Mouse (Mus musculus) olfactory bulb, adult 2 months (tissue): Measurements from ENCODE around the gene Cmtm7. TPM values are rescaled to one million over a fixed set of nuclear protein-coding genes. Genes with fewer than 3 reads are reported as not detected.

Experiments
- H3K27ac ChIP-seq: fragments of 200-500 bp; 2 replicates; pipeline ENCODE4 v1.5.1; 2012; ENCODE audit warnings: low read depth, low read length; ENCODE audit not compliant: insufficient read depth
- H3K4me1 ChIP-seq: fragments of 200-500 bp; 2 replicates; pipeline ENCODE4 v1.6.1; 2012; ENCODE audit warnings: low read length; ENCODE audit not compliant: control insufficient read depth, insufficient read depth
- H3K4me3 ChIP-seq: fragments of 200-500 bp; 2 replicates; pipeline ENCODE4 v1.5.1; 2012; ENCODE audit warnings: mild to moderate bottlenecking, low read depth, low read length, moderate library complexity; ENCODE audit not compliant: insufficient read depth
- CTCF ChIP-seq: fragments of 200-500 bp; IDR thresholded peaks from 2 replicates; pipeline ENCODE4 v1.5.1; 2012; ENCODE audit warnings: low read depth, mild to moderate bottlenecking, low read length, moderate library complexity; ENCODE audit not compliant: insufficient read depth
- POLR2A ChIP-seq: fragments of 200-500 bp; IDR thresholded peaks from 2 replicates; pipeline ENCODE4 v1.6.1; 2012; ENCODE audit warnings: mild to moderate bottlenecking, low read depth, low read length, moderate library complexity; ENCODE audit not compliant: insufficient read depth
- WGBS: fragments of 180-500 bp; shearing (Covaris S2); methylation state at CpG from one replicate; pipeline ENCODE4 v1.1.7; 2018; 5-methylcytosine and 5-hydroxymethylcytosine counted together
- polyA plus RNA-seq: library from polyadenylated mRNA; stranded (reverse); fragments of >200 nt; gene quantifications from 2 replicates; pipeline ENCODE4 v1.2.4, GENCODE M21; 2012; ENCODE audit warnings: low replicate concordance; ENCODE audit not compliant: missing spikeins, insufficient read depth, insufficient read length

Gene Cmtm7
- polyA plus RNA-seq = not detected in 2 replicates

DNA sequence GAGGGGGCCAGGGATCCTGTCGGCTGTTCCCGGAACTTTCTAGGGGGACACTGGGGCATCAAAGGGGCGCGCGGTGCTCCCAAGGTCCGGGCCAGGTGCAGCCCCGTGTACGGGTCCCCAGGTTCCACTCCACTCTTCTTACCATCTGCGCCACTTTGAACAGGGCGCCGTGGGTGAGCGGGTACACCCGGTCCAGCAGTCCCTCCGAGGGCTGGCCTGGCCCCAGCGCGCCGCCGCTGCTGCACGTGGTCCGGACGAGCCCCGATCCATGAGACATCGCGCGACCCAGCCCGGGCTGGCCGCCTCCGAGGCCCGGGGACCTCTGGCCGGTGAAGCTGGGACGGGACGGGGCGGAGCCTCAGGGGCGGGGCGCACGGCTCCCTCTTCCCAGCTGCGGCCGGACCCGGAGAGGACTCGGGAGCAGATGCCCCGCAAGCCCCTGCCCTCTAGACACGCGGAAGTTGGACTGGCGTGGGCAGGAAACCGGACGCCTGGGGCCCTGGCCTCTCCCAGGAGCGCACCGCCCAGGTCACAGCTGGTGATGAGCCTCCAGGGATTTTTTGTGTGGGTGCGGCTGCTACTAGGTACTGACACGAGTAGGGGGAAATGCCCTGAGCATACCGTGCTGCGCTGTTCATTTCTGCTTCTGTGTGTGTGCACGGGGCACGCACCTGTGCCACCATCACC, at the start of gene Cmtm7:
Cmtm7 (minus strand) TSS at position 331 of the 687 bp plus-strand sequence.
- TF ChIP-seq CTCF (peak; percentile 2; the same call in 1 of the 2 replicates), POLR2A (no peak)
- H3K27ac ChIP-seq = no peak within 1 kb of the TSS; the same call in 1 of the 2 replicates

DNA sequence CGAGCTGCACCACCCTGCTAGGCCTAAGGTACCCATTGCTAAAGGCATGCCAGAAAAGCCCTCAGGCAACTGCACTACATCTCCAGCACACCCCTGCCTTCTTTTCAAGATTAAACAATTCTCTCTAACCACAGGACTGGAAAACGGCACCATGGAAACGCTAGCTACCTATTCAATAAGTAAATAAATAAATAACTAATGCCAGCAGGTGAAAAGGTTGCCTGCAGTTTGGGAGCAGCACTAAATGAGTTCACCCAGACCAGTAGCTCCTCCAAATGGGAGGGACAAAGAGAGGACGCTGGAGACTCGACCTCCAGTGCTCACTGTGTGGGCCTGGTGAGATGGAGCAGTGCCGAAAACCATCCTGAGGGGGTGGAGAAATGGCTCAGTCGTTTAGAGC, 48.7 kb upstream of the Cmtm7 start:
- WGBS = 24% methylated on average over 7 of the region's 7 CpGs
- H3K4me3 ChIP-seq = no peak overlapping the region
- no peaks in the 10 kb centered on the region for H3K4me1 ChIP-seq
- no peak for TF ChIP-seq POLR2A
- TF ChIP-seq CTCF = no peak
- H3K27ac ChIP-seq = no peak overlapping the region

More for the DNA sequence above, at the start of gene Cmtm7:
- Histone ChIP-seq H3K4me1 (peaks cover 12% of the 10 kb centered on the region), H3K4me3 (peak within 1 kb of the TSS; percentile 48)
- WGBS = 3% methylated on average over 54 of the region's 54 CpGs

DNA sequence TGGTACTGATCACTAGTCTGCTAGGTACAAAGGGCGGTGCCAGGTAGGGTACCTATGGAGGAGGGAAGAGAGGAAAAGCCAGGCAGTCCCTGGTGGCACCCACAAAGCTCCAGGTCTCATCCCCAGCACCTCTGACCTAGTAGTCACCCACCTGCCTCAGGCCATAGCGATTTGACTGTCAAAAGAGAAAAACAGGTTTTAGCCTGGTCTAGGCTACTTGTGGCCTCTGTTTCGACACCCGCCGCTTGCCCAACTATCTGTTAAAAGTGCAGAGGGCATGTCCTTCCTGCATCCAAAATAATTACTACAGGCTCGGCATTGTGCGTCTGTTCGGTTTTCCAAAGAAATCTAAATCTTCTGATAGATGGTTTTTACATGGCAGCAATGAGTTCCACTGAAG, 48.0 kb upstream of the Cmtm7 start:
- TF ChIP-seq POLR2A = no peak
- Histone ChIP-seq H3K4me1 (no peaks in the 10 kb centered on the region), H3K27ac (no peak overlapping the region), H3K4me3 (no peak overlapping the region)
- 95% methylated on average over 8 of the region's 8 CpGs for WGBS

DNA sequence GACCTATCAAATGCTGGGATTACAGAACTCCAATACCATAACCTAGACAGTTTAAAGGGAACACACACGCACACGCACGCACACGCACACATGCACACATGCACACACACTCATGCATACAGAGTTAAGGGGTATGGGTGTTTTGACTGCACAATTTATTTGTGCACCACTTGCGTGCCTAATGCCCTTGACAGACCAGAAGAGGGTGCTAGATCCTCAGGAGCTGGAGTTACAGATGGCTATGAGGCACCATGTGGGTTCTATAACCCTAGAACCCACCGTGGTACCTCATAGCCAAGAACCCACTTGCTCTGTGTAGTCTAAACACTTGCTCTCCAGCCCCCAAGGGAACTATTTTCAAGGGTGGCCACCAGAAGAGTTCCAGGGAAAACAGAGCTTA, 46.7 kb upstream of the Cmtm7 start:
- H3K27ac ChIP-seq = no peak overlapping the region
- no peak for TF ChIP-seq CTCF
- no peak for TF ChIP-seq POLR2A
- 97% methylated on average over 6 of the region's 6 CpGs for WGBS
- no peaks in the 10 kb centered on the region for H3K4me1 ChIP-seq
- no peak overlapping the region for H3K4me3 ChIP-seq

DNA sequence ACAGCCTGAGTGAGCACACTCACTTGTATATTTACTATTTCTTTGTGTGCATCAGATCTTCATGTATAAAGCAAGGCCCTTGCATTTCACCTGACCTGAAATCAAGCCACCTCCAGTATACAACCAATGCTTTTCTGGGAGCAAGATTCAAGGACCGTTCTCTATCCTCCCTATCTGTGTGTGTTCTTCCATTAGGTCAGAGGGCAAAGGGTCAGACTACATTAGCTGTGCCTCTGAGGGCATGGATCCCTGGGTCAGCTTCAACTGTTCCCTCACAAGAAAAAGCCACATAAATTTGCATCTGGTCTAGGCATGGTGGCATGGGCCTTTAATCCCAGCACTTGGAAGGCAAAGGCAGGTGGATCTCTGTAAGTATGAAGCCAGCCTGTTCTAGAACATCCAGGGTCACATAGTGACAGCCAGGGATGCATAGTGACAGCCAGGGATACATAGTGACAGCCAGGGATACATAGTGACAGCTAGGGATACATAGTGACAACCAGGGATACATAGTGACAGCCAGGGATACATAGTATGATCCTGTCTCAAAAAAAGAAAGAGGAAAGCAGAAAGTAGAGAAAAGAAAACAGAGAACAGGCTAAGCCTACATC, 45.7 kb upstream of the Cmtm7 start:
- TF ChIP-seq POLR2A (no peak), CTCF (no peak)
- WGBS = 100% methylated on average over 1 of the region's 1 CpGs
- H3K4me1 ChIP-seq = no peaks in the 10 kb centered on the region
- no peak overlapping the region for H3K4me3 ChIP-seq
- no peak overlapping the region for H3K27ac ChIP-seq

DNA sequence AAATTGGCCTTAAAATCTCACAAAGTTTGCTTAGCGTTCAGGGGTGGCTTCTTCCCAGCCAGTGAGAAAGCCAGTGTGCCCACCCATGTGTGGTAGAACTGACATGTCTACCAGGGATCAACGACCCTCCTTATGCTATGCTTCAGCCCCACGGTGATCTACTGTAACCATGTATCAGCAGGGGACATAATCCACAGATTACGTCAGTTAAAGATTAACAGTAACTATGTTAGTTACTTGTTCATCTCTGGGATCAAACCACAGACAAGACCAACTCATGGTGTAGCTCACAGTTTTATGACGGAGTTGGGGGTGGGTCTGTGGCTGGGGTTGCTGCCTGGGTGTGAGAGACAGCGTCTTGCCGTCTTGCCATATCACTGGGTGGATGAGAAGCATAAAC, 42.5 kb upstream of the Cmtm7 start:
- H3K4me1 ChIP-seq = no peaks in the 10 kb centered on the region
- H3K27ac ChIP-seq = no peak overlapping the region
- 95% methylated on average over 7 of the region's 7 CpGs for WGBS
- no peak for TF ChIP-seq POLR2A
- no peak for TF ChIP-seq CTCF
- H3K4me3 ChIP-seq = no peak overlapping the region

DNA sequence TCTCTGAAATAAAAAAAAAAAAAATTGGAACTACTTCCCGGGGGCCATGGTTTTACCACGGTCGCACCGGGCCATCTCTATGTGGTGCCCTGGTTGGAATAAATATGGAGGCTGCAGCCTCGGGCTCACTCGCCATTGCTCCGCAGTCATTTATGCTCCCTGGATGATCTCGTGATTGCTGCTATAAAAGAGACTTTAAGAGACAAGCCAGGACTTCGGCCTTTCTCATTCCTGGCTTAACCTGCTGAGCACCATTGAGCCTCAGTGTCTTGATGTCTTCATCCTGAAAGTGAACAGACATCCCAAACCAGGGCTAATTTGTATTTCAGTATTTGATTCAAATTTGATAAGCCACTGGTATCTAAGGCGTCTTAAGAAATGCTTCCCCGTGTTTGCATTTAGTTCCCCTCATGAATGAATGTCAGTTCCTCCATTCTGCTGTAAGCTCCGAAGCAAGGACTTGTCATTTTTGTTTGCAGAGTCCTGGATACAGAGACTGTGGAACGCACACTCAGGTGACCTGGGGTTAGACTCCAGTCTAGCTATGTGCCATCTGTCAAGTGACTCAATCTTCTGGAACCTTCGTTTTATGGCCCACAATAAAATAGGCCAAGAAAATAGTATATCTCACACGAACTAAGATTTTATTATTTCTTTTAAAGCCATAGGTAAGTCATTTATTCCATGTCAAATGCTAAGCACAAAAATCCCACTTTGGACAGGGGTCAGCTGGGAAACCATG, 40.1 kb upstream of the Cmtm7 start:
- Histone ChIP-seq H3K4me1 (no peaks in the 10 kb centered on the region), H3K27ac (no peak overlapping the region), H3K4me3 (no peak overlapping the region)
- TF ChIP-seq POLR2A = no peak
- TF ChIP-seq CTCF = no peak
- 96% methylated on average over 15 of the region's 15 CpGs for WGBS

DNA sequence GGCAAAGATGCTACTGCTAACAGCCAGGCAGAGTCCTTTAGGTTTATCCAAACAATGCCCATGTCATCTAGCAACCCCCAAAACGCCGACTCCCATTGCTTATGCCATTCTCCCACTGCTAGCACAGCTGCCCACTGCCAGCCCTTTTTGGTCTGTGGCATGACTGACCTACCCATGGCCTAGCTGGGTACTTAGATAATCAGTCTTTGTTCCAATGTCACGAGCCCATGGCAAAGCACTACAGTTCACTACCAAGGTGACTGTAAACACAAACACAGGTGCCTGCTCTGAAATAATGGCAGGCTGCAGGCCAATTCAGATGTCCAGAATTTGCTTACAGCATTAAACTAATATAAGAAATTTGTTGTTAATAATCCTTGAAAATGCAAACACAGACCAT, 37.3 kb upstream of the Cmtm7 start:
- Histone ChIP-seq H3K27ac (no peak overlapping the region), H3K4me3 (no peak overlapping the region), H3K4me1 (no peaks in the 10 kb centered on the region)
- WGBS = 85% methylated on average over 3 of the region's 3 CpGs
- no peak for TF ChIP-seq CTCF
- TF ChIP-seq POLR2A = no peak

DNA sequence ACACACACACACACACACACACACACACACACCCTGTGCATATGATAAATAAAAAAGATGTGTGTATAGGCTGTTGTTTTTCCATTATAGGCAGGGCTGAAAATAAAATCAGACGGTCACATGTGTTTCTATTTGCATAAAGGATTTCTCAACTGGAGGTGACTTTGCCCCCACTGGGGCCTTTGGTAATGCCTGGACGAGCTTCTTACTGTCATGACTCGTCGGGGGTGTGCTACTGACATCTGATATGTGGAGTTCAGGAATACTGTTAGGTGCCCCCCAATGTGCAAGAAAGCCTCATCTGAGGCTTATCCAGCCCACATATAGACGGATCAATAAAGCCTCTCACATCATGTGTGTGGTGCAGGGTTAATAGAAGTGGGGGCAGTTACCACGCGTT, 35.4 kb upstream of the Cmtm7 start:
- Histone ChIP-seq H3K4me1 (no peaks in the 10 kb centered on the region), H3K4me3 (no peak overlapping the region), H3K27ac (no peak overlapping the region)
- 88% methylated on average over 7 of the region's 7 CpGs for WGBS
- TF ChIP-seq CTCF (no peak), POLR2A (no peak)
